In the genomic region with DNA sequence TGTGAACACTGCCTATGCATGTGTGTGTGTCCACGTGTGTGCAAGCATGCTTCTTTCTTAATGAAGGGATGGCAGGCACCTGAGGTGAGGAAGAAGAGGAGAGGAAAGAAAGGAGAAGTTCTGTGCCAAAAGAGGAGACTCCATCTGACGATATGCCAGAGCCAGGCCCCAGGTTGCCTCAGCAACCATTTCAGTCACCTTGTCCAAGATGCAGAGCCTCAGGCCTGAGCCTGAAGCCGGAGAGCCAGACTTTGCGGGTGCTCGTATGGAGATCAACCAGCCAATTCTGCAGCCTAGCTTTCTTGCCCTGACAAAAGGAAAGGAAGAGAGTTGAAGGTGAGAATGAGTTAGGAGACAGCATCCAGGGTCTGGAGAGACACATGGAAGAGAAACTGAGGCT, we compare ENCODE assay signal across 17 mouse cellular contexts.
DNase-seq lines count a peak whose midpoint lies in the region; ATAC-seq and TF ChIP-seq lines count a peak whose summit lies in the region.
"Had no signal": no experiment of that assay in that cellular context is flagged by ENCODE, and none has a peak within 500 bp of the region (broad histone marks: within the 10 kb centered on the region; RNA-seq: fewer than 3 reads in every experiment).

No protein-coding gene starts in this region.

- H3K4me1 ChIP-seq in forebrain, embryonic 11.5 days (replicated peaks; ENCODE audit: control insufficient read depth, insufficient read depth, low read length): peaks cover 5% of the 10 kb centered on the region; the same call in 1 of the 2 replicates
- peaks cover 13% of the 10 kb centered on the region for H3K4me1 ChIP-seq in forebrain, embryonic 16.5 days (replicated peaks; ENCODE audit: control insufficient read depth, insufficient read depth, low read length)
- H3K4me1 ChIP-seq in hindbrain, postnatal 0 days (ENCODE audit: insufficient read depth, low read length): peaks cover 12% of the 10 kb centered on the region
- peaks cover 6% of the 10 kb centered on the region; the same call in 1 of the 2 replicates for H3K4me1 ChIP-seq in hindbrain, embryonic 14.5 days (replicated peaks; ENCODE audit: control insufficient read depth, insufficient read depth, low read length)
- H3K4me1 ChIP-seq: embryonic facial prominence, embryonic 13.5 days; embryonic facial prominence, embryonic 15.5 days had no signal

- H3K36me3 ChIP-seq in forebrain, embryonic 11.5 days (ENCODE audit: control insufficient read depth, insufficient read depth, low read length): no peaks in the 10 kb centered on the region
- no peaks in the 10 kb centered on the region for H3K36me3 ChIP-seq in forebrain, embryonic 16.5 days (ENCODE audit: control insufficient read depth, insufficient read depth)
- H3K36me3 ChIP-seq in hindbrain, postnatal 0 days (ENCODE audit: insufficient read depth, low read length): no peaks in the 10 kb centered on the region
- H3K36me3 ChIP-seq in hindbrain, embryonic 14.5 days (replicated peaks; ENCODE audit: control insufficient read depth, insufficient read depth): no peaks in the 10 kb centered on the region
- H3K36me3 ChIP-seq: embryonic facial prominence, embryonic 13.5 days; embryonic facial prominence, embryonic 15.5 days; forebrain, embryonic 10.5 days; forebrain, embryonic 15.5 days had no signal

- 84% methylated on average over 5 of the region's 5 CpGs for WGBS in forebrain, embryonic 11.5 days
- 66% methylated on average over 5 of the region's 5 CpGs for WGBS in forebrain, embryonic 16.5 days
- 52% methylated on average over 5 of the region's 5 CpGs for WGBS in hindbrain, postnatal 0 days
- WGBS in hindbrain, embryonic 14.5 days: 79% methylated on average over 5 of the region's 5 CpGs

- H3K9me3 ChIP-seq in forebrain, embryonic 11.5 days (ENCODE audit: control insufficient read depth, low read length): no peaks in the 10 kb centered on the region
- H3K9me3 ChIP-seq in forebrain, embryonic 16.5 days (ENCODE audit: control insufficient read depth, low read length): no peaks in the 10 kb centered on the region
- H3K9me3 ChIP-seq in hindbrain, postnatal 0 days (ENCODE audit: low read length): no peaks in the 10 kb centered on the region
- H3K9me3 ChIP-seq in hindbrain, embryonic 14.5 days (ENCODE audit: control insufficient read depth, low read length): no peaks in the 10 kb centered on the region
- H3K9me3 ChIP-seq: embryonic facial prominence, embryonic 13.5 days; embryonic facial prominence, embryonic 15.5 days; forebrain, embryonic 10.5 days; forebrain, embryonic 13.5 days; forebrain, embryonic 15.5 days had no signal

- H3K27me3 ChIP-seq in forebrain, embryonic 11.5 days (ENCODE audit: control insufficient read depth, insufficient read depth, low read length): no peaks in the 10 kb centered on the region
- no peaks in the 10 kb centered on the region for H3K27me3 ChIP-seq in forebrain, embryonic 16.5 days (replicated peaks; ENCODE audit: control insufficient read depth, insufficient read depth, low read length)
- H3K27me3 ChIP-seq in hindbrain, postnatal 0 days (ENCODE audit: insufficient read depth, low read length): no peaks in the 10 kb centered on the region
- no peaks in the 10 kb centered on the region for H3K27me3 ChIP-seq in hindbrain, embryonic 14.5 days (ENCODE audit: control insufficient read depth, insufficient read depth, low read length)
- H3K27me3 ChIP-seq: embryonic facial prominence, embryonic 13.5 days; embryonic facial prominence, embryonic 15.5 days; forebrain, embryonic 13.5 days; forebrain, embryonic 15.5 days had no signal

- no peak overlapping the region for H3K4me3 ChIP-seq in forebrain, embryonic 11.5 days (ENCODE audit: low read depth, low read length)
- no peak overlapping the region for H3K4me3 ChIP-seq in forebrain, embryonic 16.5 days (replicated peaks; ENCODE audit: low read length)
- no peak overlapping the region for H3K4me3 ChIP-seq in hindbrain, postnatal 0 days (ENCODE audit: low read length)
- no peak overlapping the region for H3K4me3 ChIP-seq in hindbrain, embryonic 14.5 days (replicated peaks; ENCODE audit: low read length)
- H3K4me3 ChIP-seq: embryonic facial prominence, embryonic 13.5 days; embryonic facial prominence, embryonic 15.5 days; erythroblast, embryonic 14.5 days; forebrain, embryonic 10.5 days; forebrain, embryonic 13.5 days; forebrain, embryonic 15.5 days had no signal

- peak; percentile 54 to 71 for DNase-seq in cerebellum, postnatal 14 days
- no peak for DNase-seq in cerebellum, adult 18-20 months
- peak; percentile 39 for DNase-seq in forebrain, embryonic 11.5 days (ENCODE audit: low spot score)
- DNase-seq in hindbrain, postnatal 0 days (ENCODE audit: low spot score): no peak
- no peak for DNase-seq in hindbrain, embryonic 14.5 days (ENCODE audit: low spot score)
- DNase-seq: adrenal gland, adult 2 months; adrenal gland, postnatal 10 days; adrenal gland, postnatal 25 days; cerebellum, adult 11 months; embryo, embryonic 11 days had no signal

- no peak for TF ChIP-seq CTCF in hindbrain, postnatal 0 days (IDR thresholded peaks at IDR 0.05; ENCODE audit: low read depth)

- no peak overlapping the region for H3K27ac ChIP-seq in forebrain, embryonic 11.5 days (ENCODE audit: low read depth, low read length)
- H3K27ac ChIP-seq in forebrain, embryonic 16.5 days (ENCODE audit: low read length): no peak overlapping the region
- H3K27ac ChIP-seq in hindbrain, postnatal 0 days: peak overlapping the region; percentile 12; the same call in 1 of the 2 replicates
- H3K27ac ChIP-seq in hindbrain, embryonic 14.5 days: no peak overlapping the region
- H3K27ac ChIP-seq: embryonic facial prominence, embryonic 13.5 days; embryonic facial prominence, embryonic 15.5 days; forebrain, embryonic 10.5 days; forebrain, embryonic 13.5 days; forebrain, embryonic 15.5 days had no signal

- ATAC-seq in forebrain, embryonic 11.5 days (replicated peaks; ENCODE audit: low FRiP score): no peak
- no peak for ATAC-seq in forebrain, embryonic 16.5 days
- ATAC-seq in hindbrain, postnatal 0 days: no peak
- ATAC-seq in hindbrain, embryonic 14.5 days (ENCODE audit: low FRiP score): no peak
- ATAC-seq: forebrain, embryonic 13.5 days; forebrain, embryonic 15.5 days had no signal

- no peak overlapping the region for H3K4me2 ChIP-seq in forebrain, embryonic 11.5 days (ENCODE audit: low read depth, low read length, severe bottlenecking)
- H3K4me2 ChIP-seq in forebrain, embryonic 16.5 days (ENCODE audit: low read length): no peak overlapping the region
- H3K4me2 ChIP-seq in hindbrain, postnatal 0 days (ENCODE audit: low read depth, low read length): no peak overlapping the region
- H3K4me2 ChIP-seq in hindbrain, embryonic 14.5 days (replicated peaks): no peak overlapping the region
- H3K4me2 ChIP-seq: embryonic facial prominence, embryonic 13.5 days; embryonic facial prominence, embryonic 15.5 days; forebrain, embryonic 13.5 days; forebrain, embryonic 15.5 days had no signal

- no peak overlapping the region for H3K9ac ChIP-seq in forebrain, embryonic 11.5 days (ENCODE audit: low read length)
- no peak overlapping the region for H3K9ac ChIP-seq in forebrain, embryonic 16.5 days (replicated peaks; ENCODE audit: low read depth, low read length)
- no peak overlapping the region for H3K9ac ChIP-seq in hindbrain, postnatal 0 days (replicated peaks; ENCODE audit: low read length)
- no peak overlapping the region for H3K9ac ChIP-seq in hindbrain, embryonic 14.5 days
- H3K9ac ChIP-seq: embryonic facial prominence, embryonic 13.5 days; embryonic facial prominence, embryonic 15.5 days; forebrain, embryonic 13.5 days; forebrain, embryonic 15.5 days had no signal

Comparison
In these comparisons a context has a peak if more than half of its experiments do, and no peak if none do; other contexts are left out.
1. DNase-seq: peak in cerebellum, postnatal 14 days (2 of 2) and forebrain, embryonic 11.5 days (single experiment); none in cerebellum, adult 18-20 months (0 of 2), hindbrain, postnatal 0 days (single experiment) and hindbrain, embryonic 14.5 days (single experiment).